Mouse (Mus musculus) hindbrain, embryonic 14.5 days (tissue): ENCODE measurements around the gene Tbc1d9b. TPM values are rescaled to one million over a fixed set of nuclear protein-coding genes. Genes with fewer than 3 reads are reported as not detected.

ENCODE experiments used
- ATAC-seq: fragments of 200-750 bp; cut with Nextera tagmentation; 2 replicates; pipeline ENCODE4 v1.8.0; 2017; ENCODE audit warnings: moderate number of reproducible peaks, mild to moderate bottlenecking, moderate TSS enrichment, moderate library complexity; ENCODE audit not compliant: low FRiP score
- DNase-seq: peaks from one replicate; pipeline ENCODE4 v3.0.0-alpha.2; 2015; ENCODE audit warnings: low spot score
- H3K27ac ChIP-seq: fragments of 300-500 bp; sonication (generic); 2 replicates; pipeline ENCODE4 v1.5.1; 2014; ENCODE audit warnings: mild to moderate bottlenecking, moderate library complexity
- H3K27me3 ChIP-seq: fragments of 300-500 bp; sonication (generic); 2 replicates; pipeline ENCODE4 v1.6.1; 2014; ENCODE audit warnings: mild to moderate bottlenecking, low read length, mixed read lengths; ENCODE audit not compliant: control insufficient read depth, insufficient read depth
- H3K36me3 ChIP-seq: fragments of 300-500 bp; sonication (generic); replicated peaks from 2 replicates; pipeline ENCODE4 v1.6.1; 2014; ENCODE audit not compliant: control insufficient read depth, insufficient read depth
- H3K4me1 ChIP-seq: fragments of 300-500 bp; sonication (generic); replicated peaks from 2 replicates; pipeline ENCODE4 v1.6.1; 2014; ENCODE audit warnings: antibody characterized with exemption, low read length, mixed read lengths; ENCODE audit not compliant: control insufficient read depth, insufficient read depth
- H3K4me2 ChIP-seq: fragments of 300-500 bp; sonication (generic); replicated peaks from 2 replicates; pipeline ENCODE4 v1.6.1; 2014; ENCODE audit warnings: mild to moderate bottlenecking, moderate library complexity
- H3K4me3 ChIP-seq: fragments of 300-500 bp; sonication (generic); replicated peaks from 2 replicates; pipeline ENCODE4 v1.5.1; 2014; ENCODE audit warnings: mild to moderate bottlenecking, low read length
- H3K9ac ChIP-seq: fragments of 300-500 bp; sonication (generic); 2 replicates; pipeline ENCODE4 v1.6.1; 2014
- H3K9me3 ChIP-seq: fragments of 300-500 bp; sonication (generic); 2 replicates; pipeline ENCODE4 v1.6.1; 2016; ENCODE audit warnings: low read length; ENCODE audit not compliant: control insufficient read depth
- WGBS: fragments of 180-500 bp; shearing (Covaris S2); extraction: QIAGEN DNeasy Blood & Tissue Kit; methylation state at CpG from one replicate; pipeline ENCODE4 v1.1.7; 2014; 5-methylcytosine and 5-hydroxymethylcytosine counted together
- polyA plus RNA-seq: library from polyadenylated mRNA; unstranded; fragments of >200 nt; fragmentation: Nextera tagmentation; extraction: Ambion mirVana; gene quantifications from 2 replicates; pipeline ENCODE4 v1.2.1, GENCODE M21; 2014

Gene Tbc1d9b
- polyA plus RNA-seq, 1 experiment from 2014 or later, result 35.7 TPM

DNA sequence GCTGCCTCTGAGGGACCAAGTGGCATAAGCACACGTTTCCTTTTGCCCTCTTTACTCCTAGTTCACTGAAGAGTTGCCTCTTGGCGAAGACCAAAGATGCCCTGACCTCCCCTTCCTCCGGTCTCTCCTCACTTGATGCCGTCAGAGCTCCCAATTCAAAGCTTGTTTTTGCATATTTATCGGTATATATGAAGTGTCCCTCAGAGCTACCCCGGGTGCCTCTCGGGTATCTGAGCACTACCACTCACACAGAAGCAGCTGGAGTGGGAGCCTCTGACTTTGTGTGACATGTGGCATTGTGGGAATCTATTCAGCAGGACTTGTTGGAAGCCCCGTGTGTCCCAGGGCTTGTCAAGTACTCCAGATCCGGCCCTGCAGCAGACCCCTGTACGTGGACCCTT lies 605 bp downstream of the Tbc1d9b start:
- 10% methylated on average over 10 of the region's 10 CpGs for WGBS
- peak overlapping the region; percentile 96 for H3K9ac ChIP-seq
- ATAC-seq (peak; percentile 9), DNase-seq (peak; percentile 33)
- no peaks in the 10 kb centered on the region for H3K27me3 ChIP-seq
- no peaks in the 10 kb centered on the region for H3K9me3 ChIP-seq
- H3K4me1 ChIP-seq, result peaks cover 17% of the 10 kb centered on the region
- H3K36me3 ChIP-seq, result peaks cover 12% of the 10 kb centered on the region
- H3K4me2 ChIP-seq, result peak overlapping the region; percentile 88
- peak overlapping the region; percentile 88; the same call in 1 of the 2 replicates for H3K27ac ChIP-seq
- peak overlapping the region; percentile 84 for H3K4me3 ChIP-seq

DNA sequence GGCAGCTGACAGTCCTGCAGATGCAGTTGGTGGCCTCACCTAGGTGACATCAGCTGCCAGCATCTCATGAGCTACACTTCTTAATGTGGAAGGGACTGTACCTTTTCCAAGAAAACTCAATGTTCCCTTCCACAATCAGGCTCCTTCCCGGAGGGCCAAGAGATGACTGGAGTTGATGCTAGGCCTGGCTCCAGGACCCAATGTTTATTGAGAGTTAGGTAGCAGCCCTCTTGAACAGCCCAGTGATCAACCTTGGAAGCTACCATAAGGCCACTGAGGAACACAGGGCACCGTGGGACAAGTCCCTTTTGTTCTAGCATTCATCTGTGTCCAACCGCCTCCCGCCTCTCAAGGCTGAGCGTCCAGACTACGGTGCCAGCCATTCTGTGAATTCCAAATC lies 1.1 kb downstream of the Tbc1d9b start:
- ATAC-seq, result no peak
- H3K27me3 ChIP-seq, result no peaks in the 10 kb centered on the region
- H3K27ac ChIP-seq, result no peak overlapping the region
- DNase-seq, result no peak
- H3K36me3 ChIP-seq, result peaks cover 17% of the 10 kb centered on the region
- H3K9me3 ChIP-seq, result no peaks in the 10 kb centered on the region
- H3K9ac ChIP-seq, result peak overlapping the region; percentile 96
- H3K4me3 ChIP-seq, result peak overlapping the region; percentile 84
- 84% methylated on average over 6 of the region's 6 CpGs for WGBS
- peak overlapping the region; percentile 88 for H3K4me2 ChIP-seq
- peaks cover 17% of the 10 kb centered on the region for H3K4me1 ChIP-seq

DNA sequence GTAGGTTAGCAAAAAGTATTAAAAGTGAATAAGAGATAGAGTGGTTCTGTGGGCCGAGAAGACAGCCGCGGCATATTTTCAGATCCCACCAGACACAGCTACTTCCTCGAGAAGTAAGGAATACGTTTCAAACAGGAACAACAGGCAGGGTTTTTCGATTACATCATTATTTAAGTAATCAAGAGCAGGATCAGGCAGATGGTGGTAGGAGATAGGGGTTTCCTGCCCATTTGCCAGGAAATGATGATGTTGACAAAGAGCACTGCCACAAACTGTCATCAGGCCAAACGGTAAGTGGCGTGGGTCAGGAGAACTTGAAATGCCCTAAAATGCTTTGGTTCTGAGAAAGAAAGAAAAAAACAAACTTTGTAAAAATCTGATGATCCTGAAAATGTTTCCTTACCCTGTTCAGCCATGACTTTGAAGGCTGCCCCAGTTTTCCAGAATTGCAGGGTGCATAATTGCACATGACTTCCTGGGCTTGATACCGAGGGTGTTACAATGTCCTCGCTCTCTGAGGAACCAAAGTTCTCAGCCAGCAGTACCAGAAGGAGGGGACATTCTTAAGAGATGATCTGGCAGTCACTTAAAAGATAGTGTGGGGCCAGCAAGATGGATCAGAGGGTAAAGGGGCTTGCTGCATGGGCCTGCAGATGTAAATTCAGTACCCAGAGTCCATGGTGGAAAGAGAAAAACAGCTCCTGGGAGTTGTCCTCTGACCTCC lies 3.1 kb downstream of the Tbc1d9b start:
- H3K9me3 ChIP-seq, result no peaks in the 10 kb centered on the region
- no peak overlapping the region for H3K9ac ChIP-seq
- no peaks in the 10 kb centered on the region for H3K27me3 ChIP-seq
- peaks cover 37% of the 10 kb centered on the region for H3K36me3 ChIP-seq
- H3K4me3 ChIP-seq, result no peak overlapping the region
- no peak for ATAC-seq
- no peak for DNase-seq
- no peak overlapping the region for H3K27ac ChIP-seq
- WGBS, result 87% methylated on average over 10 of the region's 10 CpGs
- H3K4me2 ChIP-seq, result no peak overlapping the region
- peaks cover 17% of the 10 kb centered on the region for H3K4me1 ChIP-seq

DNA sequence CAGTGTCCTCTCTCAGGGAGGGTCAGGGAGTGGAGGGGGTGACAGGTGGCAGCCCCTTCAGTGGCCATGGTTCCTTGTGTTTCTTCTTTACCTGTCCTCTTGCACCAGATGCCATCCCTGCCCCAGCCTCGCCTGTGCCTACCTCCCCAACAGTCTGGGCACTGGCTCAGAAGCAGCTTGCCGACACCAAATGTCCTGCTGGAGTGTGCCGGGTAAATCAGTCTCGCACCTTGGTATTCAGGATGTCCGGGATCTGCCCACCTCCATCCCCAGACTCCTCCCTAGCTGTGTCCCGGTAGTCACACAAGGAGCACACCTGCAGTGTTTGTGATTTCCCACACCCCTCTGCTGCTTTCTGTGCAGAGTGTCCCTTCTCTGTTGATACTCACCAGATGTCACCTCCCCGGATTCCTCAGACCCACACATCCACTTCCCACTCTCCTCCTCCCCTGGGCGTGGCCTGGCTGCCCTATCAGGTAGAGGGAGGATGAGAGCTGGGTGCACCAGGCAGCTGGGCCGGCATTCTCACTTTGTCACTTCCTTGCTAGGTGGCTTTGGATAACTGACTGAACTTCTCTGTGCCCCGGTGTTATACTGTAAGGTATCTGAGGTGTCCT lies 7.1 kb downstream of the Tbc1d9b start:
- Histone ChIP-seq H3K27ac (no peak overlapping the region), H3K4me3 (no peak overlapping the region), H3K9ac (no peak overlapping the region), H3K36me3 (peaks cover 77% of the 10 kb centered on the region), H3K9me3 (no peaks in the 10 kb centered on the region), H3K27me3 (no peaks in the 10 kb centered on the region), H3K4me2 (no peak overlapping the region), H3K4me1 (no peaks in the 10 kb centered on the region)
- DNase-seq (no peak), ATAC-seq (no peak)
- WGBS, result 83% methylated on average over 10 of the region's 10 CpGs

DNA sequence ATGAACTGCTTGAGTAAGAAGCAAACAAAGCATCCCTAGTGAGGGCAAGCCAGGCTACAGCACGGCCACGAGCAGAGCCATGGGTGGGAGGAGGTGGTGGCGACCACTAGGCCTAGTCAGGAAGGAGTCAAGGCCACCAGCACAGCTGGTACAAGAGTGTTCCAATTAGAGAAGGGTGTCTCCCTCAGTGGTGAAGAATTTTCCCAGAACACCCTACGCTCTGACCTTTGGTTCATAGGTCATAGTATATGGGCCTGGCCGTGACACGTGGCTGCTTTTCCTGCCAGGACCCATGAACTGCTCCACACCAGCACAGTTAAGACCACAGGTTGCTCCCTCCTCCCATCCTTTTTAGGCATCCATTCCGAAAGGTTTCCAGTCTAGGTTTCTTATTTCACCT lies 8.4 kb downstream of the Tbc1d9b start:
- H3K4me2 ChIP-seq, result no peak overlapping the region
- no peak for DNase-seq
- H3K36me3 ChIP-seq, result peaks cover 86% of the 10 kb centered on the region
- H3K27me3 ChIP-seq, result no peaks in the 10 kb centered on the region
- no peak overlapping the region for H3K27ac ChIP-seq
- no peak overlapping the region for H3K4me3 ChIP-seq
- no peak for ATAC-seq
- no peaks in the 10 kb centered on the region for H3K9me3 ChIP-seq
- WGBS, result 86% methylated on average over 7 of the region's 7 CpGs
- H3K4me1 ChIP-seq, result no peaks in the 10 kb centered on the region
- no peak overlapping the region for H3K9ac ChIP-seq

DNA sequence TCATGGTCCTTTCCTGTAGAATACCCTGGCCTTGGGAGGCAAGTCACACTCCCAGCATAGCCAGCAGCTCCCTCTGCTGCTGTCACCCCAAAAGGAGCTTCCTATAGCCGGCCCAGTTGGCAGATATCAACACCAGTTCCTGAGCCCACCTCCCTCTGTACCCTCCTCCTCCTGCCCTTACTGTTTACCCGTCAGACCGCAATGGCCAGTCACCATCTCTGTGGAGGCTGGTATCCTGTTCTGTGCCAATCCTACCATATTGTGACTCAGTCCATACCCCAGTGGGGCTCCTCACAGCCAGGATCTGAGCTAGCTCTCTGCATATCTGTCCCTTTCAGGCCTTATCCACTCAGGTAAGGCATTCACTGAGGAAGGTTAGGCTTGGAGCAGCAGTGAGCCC lies 14.3 kb downstream of the Tbc1d9b start:
- Histone ChIP-seq H3K9ac (no peak overlapping the region), H3K4me3 (no peak overlapping the region), H3K4me2 (no peak overlapping the region), H3K36me3 (peaks cover 95% of the 10 kb centered on the region), H3K4me1 (no peaks in the 10 kb centered on the region), H3K27me3 (no peaks in the 10 kb centered on the region), H3K9me3 (no peaks in the 10 kb centered on the region), H3K27ac (no peak overlapping the region)
- DNase-seq (no peak), ATAC-seq (no peak)
- WGBS, result 98% methylated on average over 3 of the region's 3 CpGs

DNA sequence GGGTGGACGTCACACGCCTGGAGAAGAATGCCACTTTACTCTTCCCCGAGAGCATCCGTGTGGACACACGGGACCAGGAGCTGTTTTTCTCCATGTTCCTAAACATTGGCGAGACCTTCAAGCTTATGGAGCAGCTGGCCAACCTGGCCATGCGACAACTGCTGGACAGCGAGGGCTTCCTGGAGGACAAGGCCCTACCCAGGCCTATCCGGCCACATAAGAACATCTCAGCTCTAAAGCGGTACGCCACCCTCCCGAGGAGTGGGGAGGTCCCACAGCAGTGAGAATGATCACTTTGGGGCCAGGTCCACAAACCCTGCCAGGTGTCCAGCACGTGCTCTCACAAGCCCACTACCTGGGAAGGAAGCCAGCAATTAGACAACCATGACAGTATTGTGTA lies 14.9 kb downstream of the Tbc1d9b start:
- no peak overlapping the region for H3K4me3 ChIP-seq
- H3K27ac ChIP-seq, result no peak overlapping the region
- H3K4me1 ChIP-seq, result no peaks in the 10 kb centered on the region
- H3K36me3 ChIP-seq, result peaks cover 95% of the 10 kb centered on the region
- no peaks in the 10 kb centered on the region for H3K9me3 ChIP-seq
- 97% methylated on average over 13 of the region's 13 CpGs for WGBS
- DNase-seq (no peak), ATAC-seq (no peak)
- H3K4me2 ChIP-seq, result no peak overlapping the region
- H3K9ac ChIP-seq, result no peak overlapping the region
- no peaks in the 10 kb centered on the region for H3K27me3 ChIP-seq

DNA sequence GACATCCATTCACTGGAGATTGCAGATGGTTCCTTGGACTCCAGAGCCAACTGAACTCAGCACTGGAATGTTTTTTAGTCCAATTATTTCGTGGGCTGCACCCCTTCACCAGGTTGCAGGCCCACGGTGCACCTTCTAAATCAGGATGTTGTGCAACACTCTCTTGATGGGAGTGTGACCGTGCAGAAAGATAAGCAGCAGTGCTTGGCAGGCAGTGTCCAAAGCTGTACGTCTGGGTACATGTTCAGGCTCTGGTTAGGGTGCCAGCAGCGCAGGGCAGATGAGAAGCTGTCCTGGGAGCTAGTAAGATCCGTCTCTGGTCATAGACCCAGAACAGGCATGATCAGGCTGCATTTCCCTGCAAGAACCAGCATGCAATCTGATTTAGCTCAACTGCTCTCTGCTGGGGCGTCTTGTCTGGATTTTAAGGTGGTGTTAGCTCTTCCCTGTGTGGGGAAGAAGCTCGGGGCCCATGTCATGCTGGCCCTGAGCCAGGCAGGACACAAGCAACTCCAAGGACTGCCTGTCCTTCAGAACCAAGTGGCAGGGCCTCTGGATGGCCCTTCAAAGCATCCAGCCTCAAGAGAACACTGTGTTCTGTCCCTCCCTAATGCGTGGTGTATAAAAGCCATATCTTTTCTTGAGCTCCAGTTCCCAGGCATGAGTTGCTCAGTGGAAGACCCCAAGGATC lies 16.2 kb downstream of the Tbc1d9b start:
- H3K9me3 ChIP-seq, result no peaks in the 10 kb centered on the region
- H3K4me1 ChIP-seq, result no peaks in the 10 kb centered on the region
- peaks cover 95% of the 10 kb centered on the region for H3K36me3 ChIP-seq
- H3K27ac ChIP-seq, result no peak overlapping the region
- 90% methylated on average over 9 of the region's 9 CpGs for WGBS
- H3K4me3 ChIP-seq, result no peak overlapping the region
- H3K4me2 ChIP-seq, result no peak overlapping the region
- no peaks in the 10 kb centered on the region for H3K27me3 ChIP-seq
- no peak overlapping the region for H3K9ac ChIP-seq
- no peak for ATAC-seq
- DNase-seq, result no peak

DNA sequence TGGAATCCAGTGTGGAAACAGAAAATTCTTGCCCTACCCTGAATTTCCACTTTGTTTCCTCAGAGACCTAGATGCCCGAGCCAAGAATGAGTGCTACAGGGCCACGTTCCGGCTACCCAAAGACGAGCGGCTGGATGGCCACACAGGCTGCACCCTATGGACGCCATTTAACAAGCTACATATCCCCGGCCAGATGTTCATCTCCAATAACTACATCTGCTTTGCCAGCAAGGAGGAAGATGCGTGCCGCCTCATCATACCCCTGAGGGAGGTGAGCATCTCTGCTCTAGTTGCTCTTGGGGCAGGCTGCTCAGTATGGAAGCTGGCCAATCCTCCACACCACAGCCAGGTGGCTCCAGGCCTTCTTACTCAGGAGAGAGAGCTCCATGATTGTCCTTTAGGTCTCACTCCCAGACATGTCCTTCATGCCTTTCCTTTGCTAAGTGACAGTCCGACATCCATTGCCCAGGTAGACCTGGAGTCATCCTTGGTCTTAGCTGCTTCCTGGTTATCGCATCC lies 16.8 kb downstream of the Tbc1d9b start:
- H3K4me2 ChIP-seq, result no peak overlapping the region

More for the DNA sequence above, 16.8 kb downstream of the Tbc1d9b start:
- no peak overlapping the region for H3K4me3 ChIP-seq
- H3K36me3 ChIP-seq, result peaks cover 95% of the 10 kb centered on the region
- DNase-seq, result no peak
- no peaks in the 10 kb centered on the region for H3K27me3 ChIP-seq
- ATAC-seq, result no peak
- H3K4me1 ChIP-seq, result no peaks in the 10 kb centered on the region
- 91% methylated on average over 11 of the region's 11 CpGs for WGBS
- H3K27ac ChIP-seq, result no peak overlapping the region
- H3K9ac ChIP-seq, result no peak overlapping the region
- no peaks in the 10 kb centered on the region for H3K9me3 ChIP-seq
